Mouse (Mus musculus): ENCODE measurements around the gene Gcgr.
"Not testable (repeated sequence)": the region's sequence is repeated elsewhere in the genome, so short reads cannot be mapped to it uniquely, and the experiment has no call there.

Gene Gcgr

GRCm38 (mm10) chr11:120578024-120578693 is 47.7 kb downstream of the Gcgr start:
- Histone ChIP-seq H3K36me3 (ENCODE audit: control insufficient read depth, insufficient read depth, low read length, poor library complexity, severe bottlenecking) (peaks cover 19% of the 10 kb centered on the region), H3K27me3 (ENCODE audit: control insufficient read depth, insufficient read depth, low read length, poor library complexity, severe bottlenecking) (no peaks in the 10 kb centered on the region)
- no peak for DNase-seq (ENCODE audit: low read depth, low spot score)

- DNase-seq (ENCODE audit: low read depth, low spot score) = no peak
- H3K27me3 ChIP-seq (ENCODE audit: control insufficient read depth, insufficient read depth, low read length, poor library complexity, severe bottlenecking) = no peaks in the 10 kb centered on the region
- peaks cover 19% of the 10 kb centered on the region for H3K36me3 ChIP-seq (ENCODE audit: control insufficient read depth, insufficient read depth, low read length, poor library complexity, severe bottlenecking)
Observed at GRCm38 (mm10) chr11:120578694-120579243, 48.3 kb downstream of the Gcgr start.

DNA sequence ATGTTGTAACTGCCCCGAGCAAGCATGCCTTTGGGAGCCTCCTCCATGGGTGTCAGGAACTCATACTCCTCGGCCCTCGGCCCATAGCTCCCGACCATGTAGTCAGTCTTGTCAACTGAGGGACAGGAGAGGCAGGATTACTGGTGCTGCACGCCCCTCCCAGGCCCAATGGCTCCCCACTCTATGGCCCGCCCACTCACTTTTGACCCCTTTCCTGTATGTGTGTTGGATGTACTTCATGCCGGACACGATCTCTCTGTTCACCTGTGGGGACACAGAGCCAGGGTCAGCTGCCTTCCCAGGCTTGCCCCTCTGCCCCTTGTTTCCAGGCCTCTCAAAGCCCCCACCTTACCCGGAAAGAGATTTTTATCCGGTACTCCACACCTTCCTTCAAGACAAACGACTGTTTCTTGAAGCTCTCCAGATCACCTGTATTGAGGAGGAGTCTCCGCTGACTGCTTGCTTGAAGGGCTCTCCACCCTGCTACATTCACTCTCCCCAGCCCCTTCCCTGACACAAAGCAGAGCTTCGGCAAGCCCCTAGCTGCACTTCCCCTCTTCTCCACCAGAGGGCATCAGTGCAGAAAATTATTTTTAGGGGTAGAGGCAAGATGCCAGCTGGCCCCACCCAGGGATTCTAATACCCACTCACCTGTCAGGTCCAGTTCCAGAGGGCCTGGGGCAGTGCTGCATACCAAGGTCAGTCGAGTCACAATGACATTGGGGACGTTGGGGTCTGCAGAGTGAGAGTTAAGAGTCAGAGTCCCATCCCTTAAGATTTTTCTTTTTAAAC is 49.0 kb downstream of the Gcgr start:
- Histone ChIP-seq H3K36me3 (ENCODE audit: control insufficient read depth, insufficient read depth, low read length, poor library complexity, severe bottlenecking) (peaks cover 19% of the 10 kb centered on the region), H3K27me3 (ENCODE audit: control insufficient read depth, insufficient read depth, low read length, poor library complexity, severe bottlenecking) (no peaks in the 10 kb centered on the region)
- DNase-seq (ENCODE audit: low read depth, low spot score) = peak; percentile 87

DNA sequence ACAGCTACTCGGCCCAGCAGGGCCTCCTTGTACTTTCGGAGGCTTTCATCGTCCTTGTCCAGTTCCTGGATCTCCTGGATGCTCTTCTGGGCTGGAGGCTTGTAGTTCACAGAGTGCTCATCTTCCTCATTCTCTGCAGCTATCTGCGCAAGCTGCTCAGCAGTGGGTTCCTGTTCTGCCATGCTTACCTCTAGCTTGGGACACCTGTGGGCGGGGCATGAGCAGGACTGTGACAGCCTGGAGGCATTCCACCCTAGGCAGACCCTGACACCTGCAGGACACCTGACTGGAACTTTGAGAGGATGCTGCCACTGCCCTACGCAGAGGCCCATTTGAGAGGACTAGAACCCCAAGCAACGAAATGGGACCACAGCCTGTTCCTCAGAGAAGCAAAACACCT is 49.7 kb downstream of the Gcgr start:
- no peaks in the 10 kb centered on the region for H3K27me3 ChIP-seq (ENCODE audit: control insufficient read depth, insufficient read depth, low read length, poor library complexity, severe bottlenecking)
- H3K36me3 ChIP-seq (ENCODE audit: control insufficient read depth, insufficient read depth, low read length, poor library complexity, severe bottlenecking) = peaks cover 19% of the 10 kb centered on the region
- peak; percentile 65 for DNase-seq (ENCODE audit: low read depth, low spot score)

- H3K27me3 ChIP-seq (ENCODE audit: control insufficient read depth, insufficient read depth, low read length, poor library complexity, severe bottlenecking) = no peaks in the 10 kb centered on the region
- peak; percentile 58 for DNase-seq (ENCODE audit: low read depth, low spot score)
Observed at GRCm38 (mm10) chr11:120580871-120581331, 50.4 kb downstream of the Gcgr start.

DNA sequence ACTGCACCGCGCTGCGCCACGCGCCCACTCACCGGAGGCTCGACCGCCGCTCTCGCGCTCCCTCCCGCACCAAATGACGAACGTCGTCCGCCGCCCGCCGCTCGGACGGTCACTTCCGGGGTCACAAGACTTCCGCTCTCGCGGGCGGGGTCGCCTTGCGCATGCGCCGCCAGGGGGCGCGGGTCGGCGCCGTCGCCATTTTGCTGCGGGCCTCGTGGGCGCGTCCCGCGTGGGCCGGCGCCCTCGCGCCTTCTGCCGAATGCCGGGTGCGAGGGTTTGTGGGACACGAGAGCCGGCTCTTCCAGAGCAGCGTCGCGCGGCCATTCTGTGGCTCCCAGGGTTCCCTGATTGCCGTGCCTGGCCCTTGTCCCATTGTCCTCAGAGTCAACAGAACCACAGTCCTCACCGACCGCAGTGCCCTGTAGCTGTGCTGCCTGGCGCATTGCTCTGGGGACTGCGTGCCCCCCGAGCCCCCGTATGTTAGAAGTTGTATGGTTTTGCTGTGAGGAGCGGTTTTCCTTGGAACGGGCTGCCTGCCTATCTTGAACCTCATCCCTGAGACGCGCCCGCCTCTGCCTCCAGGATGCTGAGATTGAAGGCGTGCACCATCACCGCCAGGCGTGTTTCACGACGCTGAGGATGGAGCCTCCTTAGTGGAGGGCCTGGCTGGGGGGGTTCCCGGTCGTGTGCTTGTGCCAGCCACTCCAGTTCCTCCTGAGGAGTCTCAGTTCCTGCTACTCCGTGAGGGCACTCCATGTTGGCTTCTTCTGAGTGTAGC is 51.2 kb downstream of the Gcgr start, which contains the start of gene Arhgdia:
Gene Arhgdia (minus strand): TSS at position 135 of the 778 bp plus-strand sequence.
- H3K36me3 ChIP-seq (ENCODE audit: control insufficient read depth, insufficient read depth, low read length, poor library complexity, severe bottlenecking) = peaks cover 20% of the 10 kb centered on the region
- H3K27me3 ChIP-seq (ENCODE audit: control insufficient read depth, insufficient read depth, low read length, poor library complexity, severe bottlenecking) = no peaks in the 10 kb centered on the region
- peak; percentile 94 for DNase-seq (ENCODE audit: low read depth, low spot score)

More at GRCm38 (mm10) chr11:120580871-120581331, 50.4 kb downstream of the Gcgr start:
- peaks cover 20% of the 10 kb centered on the region for H3K36me3 ChIP-seq (ENCODE audit: control insufficient read depth, insufficient read depth, low read length, poor library complexity, severe bottlenecking)

- peaks cover 20% of the 10 kb centered on the region for H3K36me3 ChIP-seq (ENCODE audit: control insufficient read depth, insufficient read depth, low read length, poor library complexity, severe bottlenecking)
- no peaks in the 10 kb centered on the region for H3K27me3 ChIP-seq (ENCODE audit: control insufficient read depth, insufficient read depth, low read length, poor library complexity, severe bottlenecking)
- DNase-seq (ENCODE audit: low read depth, low spot score) = peak; percentile 76
Observed at GRCm38 (mm10) chr11:120582268-120582981, 51.9 kb downstream of the Gcgr start.

DNA sequence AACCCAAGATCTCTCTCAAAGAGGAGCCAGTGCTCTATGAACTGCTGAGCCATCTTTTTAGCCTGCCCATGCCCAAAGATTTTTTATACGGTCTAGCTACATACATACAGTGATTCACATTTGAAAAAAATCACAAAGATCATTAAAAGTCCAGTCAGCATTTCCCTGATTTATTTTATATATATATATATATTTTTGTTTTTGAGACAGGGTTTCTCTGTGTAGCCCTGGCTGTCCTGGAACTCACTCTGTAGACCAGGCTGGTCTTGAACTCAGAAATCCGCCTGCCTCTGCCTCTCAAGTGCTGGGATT is 52.4 kb downstream of the Gcgr start:
- DNase-seq (ENCODE audit: low read depth, low spot score); H3K27me3 ChIP-seq (ENCODE audit: control insufficient read depth, insufficient read depth, low read length, poor library complexity, severe bottlenecking): not testable (repeated sequence)
- H3K36me3 ChIP-seq (ENCODE audit: control insufficient read depth, insufficient read depth, low read length, poor library complexity, severe bottlenecking) = peaks cover 17% of the 10 kb centered on the region

GRCm38 (mm10) chr11:120583937-120584336 is 53.4 kb downstream of the Gcgr start:
- Histone ChIP-seq H3K27me3 (ENCODE audit: control insufficient read depth, insufficient read depth, low read length, poor library complexity, severe bottlenecking) (no peaks in the 10 kb centered on the region), H3K36me3 (ENCODE audit: control insufficient read depth, insufficient read depth, low read length, poor library complexity, severe bottlenecking) (peaks cover 11% of the 10 kb centered on the region)
- DNase-seq (ENCODE audit: low read depth, low spot score) = no peak

GRCm38 (mm10) chr11:120588531-120588930 is 58.0 kb downstream of the Gcgr start:
- Histone ChIP-seq H3K27me3 (ENCODE audit: control insufficient read depth, insufficient read depth, low read length, poor library complexity, severe bottlenecking) (no peaks in the 10 kb centered on the region), H3K36me3 (ENCODE audit: control insufficient read depth, insufficient read depth, low read length, poor library complexity, severe bottlenecking) (peaks cover 4% of the 10 kb centered on the region; the same call in 1 of the 2 replicates)
- no peak for DNase-seq (ENCODE audit: low read depth, low spot score)

Measured in splenic B cell, adult 2 months (primary cell).